Comparison of ENCODE assay signal across 25 mouse cellular contexts in the genomic region with DNA sequence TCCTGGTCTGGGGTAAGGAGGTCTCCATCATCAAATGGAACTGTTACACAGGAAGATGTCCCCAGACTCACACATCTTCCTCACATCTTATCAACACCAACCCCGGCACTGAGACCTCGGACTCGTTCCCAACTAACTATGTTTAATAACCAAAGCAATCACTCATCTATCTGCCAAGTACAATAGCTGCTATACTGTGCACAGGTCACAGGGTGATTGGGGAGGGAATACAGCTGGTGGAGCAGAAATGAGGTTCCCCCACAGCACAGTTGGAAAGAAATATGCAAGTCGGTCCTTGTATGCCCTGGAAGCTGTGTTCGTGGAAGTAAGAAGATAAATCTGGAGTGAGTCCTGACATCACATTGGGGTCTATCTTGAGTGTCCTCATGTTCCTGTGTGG.
DNase-seq lines count a peak whose midpoint lies in the region; ATAC-seq and TF ChIP-seq lines count a peak whose summit lies in the region.
"Had no signal": no experiment of that assay in that cellular context is flagged by ENCODE, and none has a peak within 500 bp of the region (broad histone marks: within the 10 kb centered on the region; RNA-seq: fewer than 3 reads in every experiment).

No protein-coding gene starts in this region.

- peak; percentile 65; the same call in 1 of the 2 replicates for ATAC-seq in kidney, embryonic 14.5 days (ENCODE audit: low FRiP score, low TSS enrichment)
- ATAC-seq in kidney, postnatal 0 days (replicated peaks; ENCODE audit: low FRiP score, low read depth) = peak; percentile 77
- peak; percentile 69 for ATAC-seq in lung, embryonic 14.5 days (ENCODE audit: insufficient read depth)
- ATAC-seq: activated CD4-positive, CD25-positive, alpha-beta regulatory T cell, adult 4 months; forebrain, embryonic 15.5 days had no signal

- no peak for DNase-seq in kidney, adult 8-10 months
- DNase-seq in kidney, postnatal 0 days (ENCODE audit: low spot score) = peak; percentile 82
- no peak for DNase-seq in kidney, adult 9 months
- DNase-seq in lung, embryonic 14.5 days = peak; percentile 78
- DNase-seq in lung, adult 18-20 months = no peak
- DNase-seq in lung, postnatal 10 days = peak; percentile 4
- no peak for DNase-seq in lung, postnatal 25 days (ENCODE audit: low spot score)
- DNase-seq: adrenal gland, adult 8-10 months; adrenal gland, postnatal 25 days; cerebellum, adult 11-12 months; cerebellum, adult 8-10 months; cerebellum, postnatal 10 days; cerebellum, postnatal 36 days; embryo, embryonic 11 days; gastrocnemius, postnatal 36 days; heart, adult 2 months had no signal

- no peak overlapping the region for H3K4me3 ChIP-seq in kidney, embryonic 14.5 days (ENCODE audit: low read length)
- H3K4me3 ChIP-seq in kidney, postnatal 0 days (replicated peaks; ENCODE audit: low read depth, low read length) = no peak overlapping the region
- no peak overlapping the region for H3K4me3 ChIP-seq in lung, embryonic 14.5 days (ENCODE audit: low read depth, low read length)
- H3K4me3 ChIP-seq: embryonic facial prominence, embryonic 10.5 days; embryonic facial prominence, embryonic 13.5 days; erythroblast, embryonic 14.5 days; forebrain, embryonic 12.5 days; forebrain, embryonic 15.5 days; heart, adult 2 months; heart, embryonic 10.5 days; heart, embryonic 13.5 days had no signal

- no peak for TF ChIP-seq CTCF in kidney, postnatal 0 days (IDR thresholded peaks at IDR 0.05; ENCODE audit: low read depth)
- no peak for TF ChIP-seq CTCF in lung, embryonic 14.5 days (IDR thresholded peaks at IDR 0.05; ENCODE audit: low read depth)

- 0 out of 2 replicates have a peak, but pooled peaks cover 6% of the 10 kb centered on the region for H3K4me1 ChIP-seq in kidney, embryonic 14.5 days (ENCODE audit: control insufficient read depth, insufficient read depth, low read length)
- peaks cover 4% of the 10 kb centered on the region; the same call in 1 of the 2 replicates for H3K4me1 ChIP-seq in kidney, postnatal 0 days (replicated peaks; ENCODE audit: insufficient read depth, low read length)
- H3K4me1 ChIP-seq in lung, embryonic 14.5 days (ENCODE audit: insufficient read depth) = peaks cover 5% of the 10 kb centered on the region; the same call in 1 of the 2 replicates
- H3K4me1 ChIP-seq: heart, embryonic 10.5 days had no signal

- H3K27me3 ChIP-seq in kidney, embryonic 14.5 days (ENCODE audit: control insufficient read depth, insufficient read depth, low read length) = peaks cover 10% of the 10 kb centered on the region; the same call in 1 of the 2 replicates
- no peaks in the 10 kb centered on the region for H3K27me3 ChIP-seq in kidney, postnatal 0 days (ENCODE audit: insufficient read depth, low read length)
- H3K27me3 ChIP-seq in lung, embryonic 14.5 days (ENCODE audit: insufficient read depth, low read length) = no peaks in the 10 kb centered on the region
- H3K27me3 ChIP-seq: embryonic facial prominence, embryonic 13.5 days; forebrain, embryonic 12.5 days; forebrain, embryonic 15.5 days had no signal

- no peak overlapping the region for H3K27ac ChIP-seq in kidney, embryonic 14.5 days (ENCODE audit: low read depth, low read length)
- H3K27ac ChIP-seq in kidney, postnatal 0 days = no peak overlapping the region
- no peak overlapping the region for H3K27ac ChIP-seq in lung, embryonic 14.5 days (ENCODE audit: low read depth)
- H3K27ac ChIP-seq: embryonic facial prominence, embryonic 10.5 days; embryonic facial prominence, embryonic 13.5 days; forebrain, embryonic 12.5 days; forebrain, embryonic 15.5 days; heart, adult 2 months; heart, embryonic 10.5 days; heart, embryonic 13.5 days had no signal

- 31% methylated on average over 5 of the region's 5 CpGs for WGBS in kidney, embryonic 14.5 days
- 26% methylated on average over 5 of the region's 5 CpGs for WGBS in kidney, postnatal 0 days
- WGBS in lung, embryonic 14.5 days = 32% methylated on average over 5 of the region's 5 CpGs

- no peaks in the 10 kb centered on the region for H3K36me3 ChIP-seq in kidney, embryonic 14.5 days (ENCODE audit: control insufficient read depth, insufficient read depth, low read length)
- H3K36me3 ChIP-seq in kidney, postnatal 0 days (ENCODE audit: insufficient read depth, low read length) = no peaks in the 10 kb centered on the region
- no peaks in the 10 kb centered on the region for H3K36me3 ChIP-seq in lung, embryonic 14.5 days (ENCODE audit: insufficient read depth)
- H3K36me3 ChIP-seq: embryonic facial prominence, embryonic 10.5 days; embryonic facial prominence, embryonic 13.5 days; forebrain, embryonic 12.5 days; forebrain, embryonic 15.5 days; heart, embryonic 10.5 days; heart, embryonic 13.5 days had no signal

- H3K9me3 ChIP-seq in kidney, embryonic 14.5 days (ENCODE audit: control insufficient read depth, low read length) = no peaks in the 10 kb centered on the region
- H3K9me3 ChIP-seq in kidney, postnatal 0 days (replicated peaks; ENCODE audit: low read length) = no peaks in the 10 kb centered on the region
- H3K9me3 ChIP-seq in lung, embryonic 14.5 days (ENCODE audit: low read depth, low read length) = no peaks in the 10 kb centered on the region
- H3K9me3 ChIP-seq: embryonic facial prominence, embryonic 10.5 days; embryonic facial prominence, embryonic 13.5 days; forebrain, embryonic 12.5 days; forebrain, embryonic 15.5 days; heart, embryonic 10.5 days; heart, embryonic 13.5 days had no signal

- no peak overlapping the region for H3K9ac ChIP-seq in kidney, embryonic 14.5 days (ENCODE audit: low read depth, low read length)
- H3K9ac ChIP-seq in kidney, postnatal 0 days (ENCODE audit: low read depth, low read length) = no peak overlapping the region
- no peak overlapping the region for H3K9ac ChIP-seq in lung, embryonic 14.5 days
- H3K9ac ChIP-seq: embryonic facial prominence, embryonic 13.5 days; forebrain, embryonic 12.5 days; forebrain, embryonic 15.5 days; heart, embryonic 13.5 days had no signal

- no peak overlapping the region for H3K4me2 ChIP-seq in kidney, embryonic 14.5 days (replicated peaks; ENCODE audit: low read depth, low read length)
- H3K4me2 ChIP-seq in kidney, postnatal 0 days (ENCODE audit: low read length) = 0 out of 2 replicates have a peak overlapping the region, but pooled peaks have one; percentile 0
- no peak overlapping the region for H3K4me2 ChIP-seq in lung, embryonic 14.5 days
- H3K4me2 ChIP-seq: embryonic facial prominence, embryonic 13.5 days; forebrain, embryonic 12.5 days; forebrain, embryonic 15.5 days; heart, embryonic 13.5 days had no signal

Comparison
In these comparisons a context has a peak if more than half of its experiments do, and no peak if none do; other contexts are left out.
1. DNase-seq: peak in kidney, postnatal 0 days (single experiment), lung, embryonic 14.5 days (single experiment) and lung, postnatal 10 days (single experiment); none in kidney, adult 8-10 months (0 of 2), kidney, adult 9 months (single experiment), lung, adult 18-20 months (0 of 2) and lung, postnatal 25 days (single experiment).
2. Peak in every context shown above with its lines, with median percentiles within 50 percentile points of each other: ATAC-seq.